Mouse (Mus musculus) forebrain, embryonic 11.5 days (tissue): ENCODE results near the gene Srgap1. TPM values are rescaled to one million over a fixed set of nuclear protein-coding genes. Genes with fewer than 3 reads are reported as not detected.

ENCODE experiments used
- ATAC-seq: fragments of 200-750 bp; cut with Nextera tagmentation; replicated peaks from 2 replicates; pipeline ENCODE4 v1.8.0; 2017; ENCODE audit warnings: moderate TSS enrichment; ENCODE audit not compliant: low FRiP score
- DNase-seq: peaks from one replicate; pipeline ENCODE4 v3.0.0-alpha.2; 2017; ENCODE audit warnings: low spot score
- H3K27ac ChIP-seq: fragments of 300-500 bp; sonication (generic); 2 replicates; pipeline ENCODE4 v1.5.1; 2014; ENCODE audit warnings: low read depth, low read length
- H3K27me3 ChIP-seq: fragments of 300-500 bp; sonication (generic); 2 replicates; pipeline ENCODE4 v1.6.1; 2014; ENCODE audit warnings: mild to moderate bottlenecking, low read length, mixed read lengths; ENCODE audit not compliant: control insufficient read depth, insufficient read depth
- H3K36me3 ChIP-seq: fragments of 300-500 bp; sonication (generic); 2 replicates; pipeline ENCODE4 v1.6.1; 2014; ENCODE audit warnings: mild to moderate bottlenecking, low read length, moderate library complexity, mixed read lengths; ENCODE audit not compliant: control insufficient read depth, insufficient read depth
- H3K4me1 ChIP-seq: fragments of 300-500 bp; sonication (generic); replicated peaks from 2 replicates; pipeline ENCODE4 v1.6.1; 2014; ENCODE audit warnings: low read length, mixed read lengths; ENCODE audit not compliant: control insufficient read depth, insufficient read depth
- H3K4me2 ChIP-seq: fragments of 300-500 bp; sonication (generic); 2 replicates; pipeline ENCODE4 v1.6.1; 2014; ENCODE audit warnings: low read depth, mild to moderate bottlenecking, low read length, moderate library complexity, mixed read lengths; ENCODE audit not compliant: severe bottlenecking
- H3K4me3 ChIP-seq: fragments of 300-500 bp; sonication (generic); 2 replicates; pipeline ENCODE4 v1.5.1; 2014; ENCODE audit warnings: low read depth, low read length
- H3K9ac ChIP-seq: fragments of 300-500 bp; sonication (generic); 2 replicates; pipeline ENCODE4 v1.6.1; 2014; ENCODE audit warnings: low read length
- H3K9me3 ChIP-seq: fragments of 300-500 bp; sonication (generic); 2 replicates; pipeline ENCODE4 v1.6.1; 2016; ENCODE audit warnings: low read length, mixed read lengths; ENCODE audit not compliant: control insufficient read depth
- WGBS: fragments of 180-500 bp; shearing (Covaris S2); extraction: QIAGEN DNeasy Blood & Tissue Kit; methylation state at CpG from one replicate; pipeline ENCODE4 v1.1.7; 2014; 5-methylcytosine and 5-hydroxymethylcytosine counted together
- polyA plus RNA-seq: library from polyadenylated mRNA; unstranded; fragments of >200 nt; fragmentation: Nextera tagmentation; extraction: Ambion mirVana; gene quantifications from 2 replicates; pipeline ENCODE4 v1.2.1, GENCODE M21; 2014

Gene Srgap1
- polyA plus RNA-seq, 1 experiment from 2014 or later: 12.0 TPM

DNA sequence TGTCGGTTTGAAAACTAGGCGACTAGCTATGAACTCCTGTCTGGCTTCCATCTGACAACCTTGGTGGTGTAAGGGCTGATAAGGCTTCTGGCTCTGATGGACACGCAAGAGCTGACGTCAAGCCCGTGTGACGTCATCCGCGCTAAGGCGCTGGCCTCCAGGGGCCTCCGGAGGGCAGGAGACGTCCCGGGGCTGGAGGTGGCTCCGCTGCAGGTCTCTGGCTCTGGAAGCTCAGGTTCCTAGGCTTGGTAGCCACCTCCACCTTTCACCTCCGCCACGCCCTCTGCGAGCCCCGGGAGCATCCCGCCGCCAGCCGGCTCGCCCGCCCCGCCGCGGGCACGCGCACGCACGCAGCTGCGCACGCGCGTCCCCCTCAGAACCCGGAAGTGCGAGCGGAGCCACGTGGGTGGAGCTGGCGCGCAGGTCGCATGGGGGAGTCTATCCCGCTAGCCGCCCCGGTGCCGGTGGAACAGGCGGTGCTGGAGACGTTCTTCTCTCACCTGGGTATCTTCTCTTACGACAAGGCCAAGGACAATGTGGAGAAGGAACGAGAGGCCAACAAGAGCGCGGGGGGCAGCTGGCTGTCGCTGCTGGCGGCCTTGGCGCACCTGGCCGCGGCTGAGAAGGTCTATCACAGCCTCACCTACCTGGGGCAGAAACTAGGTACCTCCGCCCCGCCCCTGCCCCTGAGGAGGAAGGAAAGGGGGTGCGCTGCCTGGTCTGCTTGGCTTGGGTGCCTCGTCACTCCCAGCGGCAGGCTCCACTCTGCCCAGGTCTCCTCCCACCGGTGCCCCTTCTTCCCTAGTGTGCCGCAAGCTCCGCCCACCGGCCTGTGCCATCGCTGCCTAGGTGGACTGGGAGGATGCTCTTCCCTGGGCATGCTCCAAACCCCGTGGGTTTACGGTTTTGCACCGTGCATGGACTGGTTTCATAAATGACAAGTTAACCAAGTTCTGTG lies 307.3 kb downstream of the Srgap1 start, which contains the start of gene BC048403:
TSS of gene BC048403 (plus strand) at position 390 of the 958 bp plus-strand sequence.
- peak within 1 kb of the TSS; percentile 82 for H3K4me3 ChIP-seq
- no peaks in the 10 kb centered on the region for H3K36me3 ChIP-seq
- DNase-seq (peak; percentile 94), ATAC-seq (peak; percentile 91)
- no peaks in the 10 kb centered on the region for H3K27me3 ChIP-seq
- H3K27ac ChIP-seq: no peak within 1 kb of the TSS
- 0 out of 2 replicates have a peak, but pooled peaks cover 2% of the 10 kb centered on the region for H3K4me1 ChIP-seq
- peak within 1 kb of the TSS; percentile 83 for H3K4me2 ChIP-seq
- WGBS: under 1% methylated on average over 68 of the region's 68 CpGs
- peak within 1 kb of the TSS; percentile 76 for H3K9ac ChIP-seq
- H3K9me3 ChIP-seq: no peaks in the 10 kb centered on the region

DNA sequence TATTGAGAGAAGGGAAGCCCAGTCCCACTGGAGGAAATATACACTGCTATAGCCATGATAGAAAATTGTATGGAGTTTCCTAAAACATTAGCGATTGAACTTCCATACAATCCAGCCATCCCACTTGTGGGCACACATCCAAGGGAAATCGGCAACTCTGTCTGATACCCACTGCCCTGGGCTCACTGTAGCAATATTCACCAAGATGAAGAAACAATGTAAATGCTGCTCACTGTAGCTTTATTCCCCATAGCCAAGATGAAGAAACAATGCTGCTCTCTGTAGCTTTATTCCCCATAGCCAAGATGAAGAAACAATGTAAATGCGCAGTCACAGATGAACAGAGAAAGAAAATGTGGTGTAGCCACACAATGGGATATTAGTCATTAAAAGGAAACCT lies 309.9 kb downstream of the Srgap1 start:
- Histone ChIP-seq H3K9me3 (no peaks in the 10 kb centered on the region), H3K9ac (no peak overlapping the region), H3K4me2 (no peak overlapping the region), H3K36me3 (no peaks in the 10 kb centered on the region), H3K27me3 (no peaks in the 10 kb centered on the region), H3K4me1 (0 out of 2 replicates have a peak, but pooled peaks cover 2% of the 10 kb centered on the region), H3K27ac (no peak overlapping the region), H3K4me3 (no peak overlapping the region)
- DNase-seq (no peak), ATAC-seq (no peak)
- WGBS: 91% methylated on average over 3 of the region's 3 CpGs

GRCm38 (mm10) chr10:121732542-121732941 lies 314.6 kb downstream of the Srgap1 start:
- Histone ChIP-seq H3K4me1 (no peaks in the 10 kb centered on the region), H3K9ac (no peak overlapping the region), H3K9me3 (no peaks in the 10 kb centered on the region), H3K27ac (no peak overlapping the region), H3K27me3 (no peaks in the 10 kb centered on the region), H3K36me3 (no peaks in the 10 kb centered on the region), H3K4me2 (no peak overlapping the region), H3K4me3 (no peak overlapping the region)
- 90% methylated on average over 9 of the region's 9 CpGs for WGBS
- DNase-seq: peak; percentile 46
- ATAC-seq: no peak

DNA sequence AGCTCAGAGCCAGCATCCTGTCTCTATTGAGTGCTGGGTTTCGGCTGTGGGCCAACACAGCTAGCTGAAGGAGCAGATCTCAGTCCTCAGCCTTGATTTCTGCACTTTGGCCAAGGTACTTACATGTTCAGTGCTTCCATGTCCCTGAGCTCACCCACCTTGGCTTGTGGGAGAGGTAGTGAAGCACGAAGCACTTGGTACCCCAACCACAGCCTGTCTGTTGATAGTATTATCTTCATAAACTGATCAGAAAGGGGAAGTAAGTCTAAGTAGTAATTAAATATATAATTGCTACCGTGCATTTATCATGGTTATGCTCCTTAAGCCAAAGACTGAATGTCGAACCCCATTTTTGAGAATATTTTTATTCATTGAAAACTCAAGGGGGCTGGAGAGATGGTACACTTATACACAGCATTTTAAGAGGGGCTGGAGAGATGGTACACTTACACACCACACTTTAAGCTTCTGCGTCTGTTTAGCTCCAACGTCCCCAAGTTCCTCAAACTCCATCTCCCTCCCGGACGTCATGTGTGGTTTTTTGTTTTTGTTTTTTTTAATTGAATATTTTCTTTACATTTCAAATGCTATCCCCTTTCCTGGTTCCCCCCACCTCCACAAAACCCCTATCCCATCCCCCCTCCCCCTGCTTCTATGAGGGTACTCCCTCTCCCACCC lies 315.9 kb downstream of the Srgap1 start:
- Histone ChIP-seq H3K36me3 (no peaks in the 10 kb centered on the region), H3K4me3 (no peak overlapping the region), H3K9me3 (no peaks in the 10 kb centered on the region), H3K4me2 (no peak overlapping the region), H3K9ac (no peak overlapping the region), H3K4me1 (no peaks in the 10 kb centered on the region), H3K27me3 (no peaks in the 10 kb centered on the region), H3K27ac (no peak overlapping the region)
- WGBS: 89% methylated on average over 8 of the region's 8 CpGs
- ATAC-seq (no peak), DNase-seq (no peak)

Other genes starting within 250 kb of the Srgap1 start
- 36.2 and 40.9 TPM in 2 replicates for gene Rxylt1, start 50.1 kb upstream of the Srgap1 start, polyA plus RNA-seq